Mouse (Mus musculus) CH12.LX (cell line): ENCODE data around the gene Fam228b. TPM values are rescaled to one million over a fixed set of nuclear protein-coding genes. Genes with fewer than 3 reads are reported as not detected.

Experiments
- DNase-seq: peaks from one replicate; pipeline ENCODE4 v3.0.0-alpha.2; 2013; ENCODE audit errors: extremely low read depth
- H3K27ac ChIP-seq: 2 replicates; pipeline ENCODE4 v1.5.1; 2012; ENCODE audit warnings: low read depth, mild to moderate bottlenecking, control low read depth, moderate library complexity; ENCODE audit not compliant: insufficient read depth
- H3K27me3 ChIP-seq: replicated peaks from 2 replicates; pipeline ENCODE3; 2012; ENCODE audit warnings: inconsistent platforms
- H3K36me3 ChIP-seq, 2 experiments: replicated peaks in 1 of 2; 2 replicates each; pipeline versions ENCODE3 to v1.6.1; 2012; ENCODE audit warnings: inconsistent platforms in 1 of 2, low read length in 1 of 2, mild to moderate bottlenecking in 1 of 2, mixed read lengths in 1 of 2, moderate library complexity in 1 of 2; ENCODE audit not compliant: control insufficient read depth in 1 of 2, insufficient read depth in 1 of 2
- H3K4me1 ChIP-seq, 2 experiments: 2 replicates each; pipeline ENCODE4 v1.6.1; 2012; ENCODE audit warnings: inconsistent platforms in 1 of 2, moderate library complexity in 1 of 2; ENCODE audit not compliant: insufficient read depth in 2 of 2, control insufficient read depth in 1 of 2
- H3K4me2 ChIP-seq: 2 replicates; pipeline ENCODE4 v1.6.1; 2012; ENCODE audit warnings: low read depth, mild to moderate bottlenecking, control low read depth; ENCODE audit not compliant: poor library complexity, insufficient read depth, severe bottlenecking
- H3K4me3 ChIP-seq, 3 experiments: fragments of 150-350 bp in 1 of 3; sonication (generic) in 1 of 3; replicated peaks in 1 of 3; 2 replicates each; pipeline versions ENCODE3 to v1.5.1; 2011 to 2012; ENCODE audit warnings: low read depth in 2 of 3, low read length in 2 of 3, mild to moderate bottlenecking in 2 of 3, moderate library complexity in 2 of 3, control low read depth in 1 of 3, improper control_type of control experiment in 1 of 3, inconsistent platforms in 1 of 3, mixed read lengths in 1 of 3; ENCODE audit not compliant: poor library complexity in 1 of 3
- H3K79me2 ChIP-seq: replicated peaks from 2 replicates; pipeline ENCODE4 v1.6.1; 2012; ENCODE audit warnings: mild to moderate bottlenecking, moderate library complexity; ENCODE audit not compliant: control insufficient read depth, poor library complexity, insufficient read depth, severe bottlenecking; ENCODE audit errors: extremely low read depth
- H3K9ac ChIP-seq: 2 replicates; pipeline ENCODE4 v1.6.1; 2012; ENCODE audit warnings: low read depth, mild to moderate bottlenecking, control low read depth, moderate library complexity; ENCODE audit not compliant: insufficient read depth
- H3K9me3 ChIP-seq: replicated peaks from 2 replicates; pipeline ENCODE3; 2012; ENCODE audit warnings: low read length, inconsistent platforms, mixed read lengths
- CHD2 ChIP-seq: IDR thresholded peaks from 2 replicates; pipeline ENCODE4 v1.6.1; 2011; ENCODE audit warnings: low read length, improper control_type of control experiment
- CTCF ChIP-seq, 2 experiments: IDR thresholded peaks in 1 of 2; conservative IDR thresholded peaks in 1 of 2; 2 replicates each; pipeline ENCODE4 v1.5.1; 2011 to 2012; ENCODE audit warnings: low read depth in 2 of 2, low read length in 2 of 2, improper control_type of control experiment in 1 of 2, inconsistent platforms in 1 of 2, mild to moderate bottlenecking in 1 of 2, moderate library complexity in 1 of 2
- EP300 ChIP-seq: IDR thresholded peaks from 2 replicates; pipeline ENCODE4 v1.6.1; 2011; ENCODE audit warnings: low read length, improper control_type of control experiment
- NELFE ChIP-seq: IDR thresholded peaks from 2 replicates; pipeline ENCODE4 v1.6.1; 2011; ENCODE audit warnings: low read depth, low read length, improper control_type of control experiment
- PAX5 ChIP-seq: IDR thresholded peaks from 2 replicates; pipeline ENCODE4 v1.6.1; 2012; ENCODE audit warnings: low read length, inconsistent platforms, mixed read lengths
- RCOR1 ChIP-seq: conservative IDR thresholded peaks from 2 replicates; pipeline ENCODE4 v1.6.1; 2012; ENCODE audit warnings: low read depth, mild to moderate bottlenecking, inconsistent platforms, low read length, improper control_type of control experiment
- ZC3H11A ChIP-seq: IDR thresholded peaks from 2 replicates; pipeline ENCODE4 v1.6.1; 2012; ENCODE audit warnings: low read depth, mild to moderate bottlenecking, inconsistent platforms, low read length, improper control_type of control experiment
- ZKSCAN1 ChIP-seq: IDR thresholded peaks from 2 replicates; pipeline ENCODE4 v1.6.1; 2012; ENCODE audit warnings: low read depth, inconsistent platforms, low read length, improper control_type of control experiment, borderline replicate concordance
- dilution Hi-C: fragments of 300-500 bp; cut with MboI; formaldehyde crosslinking; loops from 2 replicates; pipeline ENCODE4 v1.14.3; 2020; ENCODE audit warnings: low sequenced_read_pairs; ENCODE audit not compliant: extremely low pct_unique_long_range_greater_than_20kb, extremely low pct_ligation_motif_present
- in situ Hi-C: fragments of 300-500 bp; cut with MboI; formaldehyde crosslinking; loops from 3 replicates; pipeline ENCODE4 v1.14.3; 2019; ENCODE audit warnings: low sequenced_read_pairs, low pct_ligation_motif_present, low pct_unique_long_range_greater_than_20kb, mixed read lengths
- polyA plus RNA-seq: library from polyadenylated mRNA; unstranded; fragments of >175 nt; gene quantifications from 2 replicates; pipeline ENCODE4 v1.2.1, GENCODE M21; 2012; ENCODE audit warnings: low read depth; ENCODE audit not compliant: insufficient read length
- total RNA-seq, 2 experiments: library from RNA; depleted of rRNA; stranded (reverse); fragments of 300-350 nt in 1 of 2; fragments of >200 nt in 1 of 2; gene quantifications; 2 replicates each; pipeline ENCODE4 v1.2.3; 2012 to 2014

Gene Fam228b
- total and polyA plus RNA-seq, 3 experiments: 0.13 TPM; not detected in 2

GRCm38 (mm10) chr12:4694534-4694933 lies 74.5 kb downstream of the Fam228b start:
- Histone ChIP-seq H3K36me3 (peaks cover 31 to 53% of the 10 kb centered on the region in 2 experiments), H3K4me1 (peaks cover 3 to 9% of the 10 kb centered on the region in 2 experiments; a peak in 2 of 4 replicates), H3K9me3 (no peaks in the 10 kb centered on the region), H3K4me2 (no peak overlapping the region), H3K9ac (no peak overlapping the region), H3K27ac (no peak overlapping the region), H3K27me3 (no peaks in the 10 kb centered on the region), H3K79me2 (no peaks in the 10 kb centered on the region), H3K4me3 (no peak overlapping the region)
- TF ChIP-seq CHD2 (no peak), PAX5 (no peak), NELFE (no peak), CTCF (conservative IDR thresholded peaks at IDR 0.05 in 1 of 2, IDR thresholded peaks at IDR 0.05 in 1 of 2; ENCODE audit: low read depth in 2 of 2, low read length in 2 of 2) (no peak), RCOR1 (no peak), ZKSCAN1 (no peak), ZC3H11A (no peak), EP300 (no peak)
- dilution Hi-C loops (no loop called here), in situ Hi-C loops (no loop called here)
- no peak for DNase-seq

GRCm38 (mm10) chr12:4691193-4691592 lies 77.9 kb downstream of the Fam228b start:
- H3K4me2 ChIP-seq: no peak overlapping the region
- dilution Hi-C loops: no loop called here
- in situ Hi-C loops: no loop called here
- no peaks in the 10 kb centered on the region for H3K79me2 ChIP-seq
- TF ChIP-seq EP300: no peak
- TF ChIP-seq, all 38 proteins: peak for 0
- no peaks in the 10 kb centered on the region for H3K27me3 ChIP-seq
- no peaks in the 10 kb centered on the region for H3K9me3 ChIP-seq
- no peak overlapping the region for H3K9ac ChIP-seq
- H3K4me1 ChIP-seq: peaks cover 3 to 9% of the 10 kb centered on the region in 2 experiments; a peak in 2 of 4 replicates
- H3K4me3 ChIP-seq: no peak overlapping the region
- H3K27ac ChIP-seq: no peak overlapping the region
- DNase-seq: no peak
- H3K36me3 ChIP-seq: peaks cover 12 to 44% of the 10 kb centered on the region in 2 experiments

Other genes starting within 250 kb of the Fam228b start
- gene Itsn2, start 176.6 kb downstream of the Fam228b start, total RNA-seq (2012; rRNA removed): 27.9 and 32.3 TPM in 2 replicates
- 48.1 and 54.1 TPM in 2 replicates for gene Itsn2, start 176.6 kb downstream of the Fam228b start, total RNA-seq (2014; rRNA removed)
- 44.4 and 45.6 TPM in 2 replicates for gene Itsn2, start 176.6 kb downstream of the Fam228b start, polyA plus RNA-seq
- not detected in 2 replicates for gene Gm3625, start 176.3 kb downstream of the Fam228b start, total RNA-seq (2012; rRNA removed)
- gene Gm3625, start 176.3 kb downstream of the Fam228b start, total RNA-seq (2014; rRNA removed): not detected in 2 replicates
- not detected in 2 replicates for gene Gm3625, start 176.3 kb downstream of the Fam228b start, polyA plus RNA-seq
- gene Fam228a, start 30.8 kb downstream of the Fam228b start, total RNA-seq (2012; rRNA removed): not detected in 2 replicates
- not detected in 2 replicates for gene Fam228a, start 30.8 kb downstream of the Fam228b start, total RNA-seq (2014; rRNA removed)
- gene Fam228a, start 30.8 kb downstream of the Fam228b start, polyA plus RNA-seq: not detected in 2 replicates
- not detected in 2 replicates for gene Pfn4, start 245 bp downstream of the Fam228b start, total RNA-seq (2012; rRNA removed)
- not detected in 2 replicates for gene Pfn4, start 245 bp downstream of the Fam228b start, total RNA-seq (2014; rRNA removed)
- not detected in 2 replicates for gene Pfn4, start 245 bp downstream of the Fam228b start, polyA plus RNA-seq
- gene Sf3b6, start 48.3 kb upstream of the Fam228b start, total RNA-seq (2012; rRNA removed): 109 and 135 TPM in 2 replicates
- 346 and 388 TPM in 2 replicates for gene Sf3b6, start 48.3 kb upstream of the Fam228b start, total RNA-seq (2014; rRNA removed)
- 151 and 191 TPM in 2 replicates for gene Sf3b6, start 48.3 kb upstream of the Fam228b start, polyA plus RNA-seq
- 0.38 and 0.42 TPM in 2 replicates for gene Fkbp1b, start 72.3 kb upstream of the Fam228b start, total RNA-seq (2012; rRNA removed)
- not detected in 2 replicates for gene Fkbp1b, start 72.3 kb upstream of the Fam228b start, total RNA-seq (2014; rRNA removed)
- gene Fkbp1b, start 72.3 kb upstream of the Fam228b start, polyA plus RNA-seq: not detected in 2 replicates
- gene Wdcp, start 74.0 kb upstream of the Fam228b start, total RNA-seq (2012; rRNA removed): 18.9 and 21.7 TPM in 2 replicates
- gene Wdcp, start 74.0 kb upstream of the Fam228b start, total RNA-seq (2014; rRNA removed): 31.3 and 32.1 TPM in 2 replicates
- gene Wdcp, start 74.0 kb upstream of the Fam228b start, polyA plus RNA-seq: 8.9 and 9.3 TPM in 2 replicates
- gene Mfsd2b, start 105.1 kb upstream of the Fam228b start, total RNA-seq (2012; rRNA removed): 0.17 and 0.21 TPM in 2 replicates
- 0.05 TPM in 1 of 2 replicates, not detected in the other for gene Mfsd2b, start 105.1 kb upstream of the Fam228b start, total RNA-seq (2014; rRNA removed)
- gene Mfsd2b, start 105.1 kb upstream of the Fam228b start, polyA plus RNA-seq: 0.35 and 0.49 TPM in 2 replicates
- gene Ubxn2a, start 138.4 kb upstream of the Fam228b start, total RNA-seq (2012; rRNA removed): 15.2 and 19.5 TPM in 2 replicates
- gene Ubxn2a, start 138.4 kb upstream of the Fam228b start, total RNA-seq (2014; rRNA removed): 25.4 and 28.5 TPM in 2 replicates
- 20.8 and 23.5 TPM in 2 replicates for gene Ubxn2a, start 138.4 kb upstream of the Fam228b start, polyA plus RNA-seq
- 6.5 and 7.3 TPM in 2 replicates for gene Atad2b, start 148.1 kb upstream of the Fam228b start, total RNA-seq (2012; rRNA removed)
- gene Atad2b, start 148.1 kb upstream of the Fam228b start, total RNA-seq (2014; rRNA removed): 6.9 and 7.6 TPM in 2 replicates
- gene Atad2b, start 148.1 kb upstream of the Fam228b start, polyA plus RNA-seq: 8.6 and 10.3 TPM in 2 replicates